Mouse (Mus musculus) limb, embryonic 10.5 days (tissue): ENCODE results near the gene Aldh8a1. TPM values are rescaled to one million over a fixed set of nuclear protein-coding genes. Genes with fewer than 3 reads are reported as not detected.

Source experiments
- DNase-seq: peaks from one replicate; pipeline ENCODE4 v3.0.0-alpha.2; 2017; ENCODE audit warnings: low spot score
- H3K27ac ChIP-seq: fragments of 300-500 bp; sonication (generic); 2 replicates; pipeline ENCODE4 v1.5.1; 2016; ENCODE audit warnings: mild to moderate bottlenecking
- H3K27me3 ChIP-seq: fragments of 300-500 bp; sonication (generic); 2 replicates; pipeline ENCODE4 v1.6.1; 2016; ENCODE audit warnings: low read depth, mild to moderate bottlenecking; ENCODE audit not compliant: poor library complexity, severe bottlenecking
- H3K36me3 ChIP-seq: fragments of 300-500 bp; sonication (generic); 2 replicates; pipeline ENCODE4 v1.6.1; 2016; ENCODE audit warnings: mild to moderate bottlenecking, moderate library complexity
- H3K4me1 ChIP-seq: fragments of 300-500 bp; sonication (generic); 2 replicates; pipeline ENCODE4 v1.6.1; 2016
- H3K4me3 ChIP-seq: fragments of 300-500 bp; sonication (generic); 2 replicates; pipeline ENCODE4 v1.5.1; 2016; ENCODE audit warnings: mild to moderate bottlenecking, moderate library complexity
- H3K9me3 ChIP-seq: fragments of 300-500 bp; sonication (generic); replicated peaks from 2 replicates; pipeline ENCODE4 v1.6.1; 2016; ENCODE audit warnings: mild to moderate bottlenecking
- WGBS: fragments of 180-500 bp; shearing (Covaris S2); methylation state at CpG from one replicate; pipeline ENCODE4 v1.1.7; 2016; 5-methylcytosine and 5-hydroxymethylcytosine counted together
- polyA plus RNA-seq: library from polyadenylated mRNA; unstranded; fragments of >200 nt; fragmentation: Nextera tagmentation; extraction: Ambion mirVana; gene quantifications from 2 replicates; pipeline ENCODE4 v1.2.1, GENCODE M21; 2016

The Aldh8a1 gene
- polyA plus RNA-seq, 1 experiment from 2014 or later, result 0.08 TPM

DNA sequence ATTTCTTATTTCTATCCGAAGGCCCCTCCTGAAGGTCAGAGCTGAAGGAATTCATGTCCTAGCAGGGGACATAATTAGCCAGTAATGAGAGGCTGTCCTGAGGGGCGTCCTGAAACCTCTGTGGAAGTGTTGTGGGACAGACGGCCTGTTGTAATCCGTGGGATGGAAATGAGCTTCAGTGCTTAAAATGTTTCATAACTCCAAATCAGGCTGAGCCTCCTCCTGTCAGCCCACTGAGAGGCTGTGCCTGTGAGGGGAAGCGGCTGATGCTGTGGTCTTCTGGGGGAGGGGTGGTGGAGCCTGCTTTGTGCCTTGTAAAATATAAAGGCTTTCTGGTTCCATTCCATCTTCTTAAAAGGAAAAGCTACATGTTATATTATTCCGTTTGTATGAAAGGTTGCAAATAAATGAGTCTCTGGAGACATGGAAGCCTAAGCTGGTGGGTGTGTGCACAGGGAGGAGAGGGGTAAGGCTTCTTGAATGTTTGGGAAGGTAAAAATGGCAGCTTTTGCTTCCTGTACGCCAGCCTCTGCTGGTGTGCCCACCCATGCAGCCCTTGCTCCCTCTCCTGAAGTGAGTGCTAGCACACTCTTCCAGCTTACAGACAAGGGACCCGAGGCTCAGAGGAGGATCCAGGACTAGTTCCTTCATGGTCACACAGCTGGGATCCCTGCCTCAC is 66.7 kb downstream of the Aldh8a1 start:
- H3K27me3 ChIP-seq, result no peaks in the 10 kb centered on the region
- peaks cover 14% of the 10 kb centered on the region for H3K4me1 ChIP-seq
- no peak for DNase-seq
- 63% methylated on average over 8 of the region's 8 CpGs for WGBS
- no peak overlapping the region for H3K27ac ChIP-seq
- H3K36me3 ChIP-seq, result no peaks in the 10 kb centered on the region
- no peaks in the 10 kb centered on the region for H3K9me3 ChIP-seq
- no peak overlapping the region for H3K4me3 ChIP-seq

- Histone ChIP-seq H3K36me3 (no peaks in the 10 kb centered on the region), H3K9me3 (no peaks in the 10 kb centered on the region), H3K4me1 (peaks cover 14% of the 10 kb centered on the region), H3K4me3 (no peak overlapping the region), H3K27me3 (no peaks in the 10 kb centered on the region), H3K27ac (no peak overlapping the region)
- 81% methylated on average over 9 of the region's 9 CpGs for WGBS
- DNase-seq, result no peak
Observed at GRCm38 (mm10) chr10:21444410-21444809, 67.3 kb downstream of the Aldh8a1 start.

Other genes starting within 250 kb of the Aldh8a1 start
- gene Myb, start 216.3 kb upstream of the Aldh8a1 start, polyA plus RNA-seq, result 4.0 and 5.2 TPM in 2 replicates
- gene Hbs1l, start 81.3 kb upstream of the Aldh8a1 start, polyA plus RNA-seq, result 117 and 122 TPM in 2 replicates
- gene 1700020N01Rik, start 215.9 kb downstream of the Aldh8a1 start, polyA plus RNA-seq, result not detected in 2 replicates